Mouse (Mus musculus): Measurements from ENCODE around the gene Sbno2. TPM values are rescaled to one million over a fixed set of nuclear protein-coding genes. Genes with fewer than 3 reads are reported as not detected.
"Not testable (repeated sequence)": the region's sequence is repeated elsewhere in the genome, so short reads cannot be mapped to it uniquely, and the experiment has no call there.

Sbno2 gene
- polyA plus RNA-seq, 1 experiment from 2014 or later = 8.4 TPM

DNA sequence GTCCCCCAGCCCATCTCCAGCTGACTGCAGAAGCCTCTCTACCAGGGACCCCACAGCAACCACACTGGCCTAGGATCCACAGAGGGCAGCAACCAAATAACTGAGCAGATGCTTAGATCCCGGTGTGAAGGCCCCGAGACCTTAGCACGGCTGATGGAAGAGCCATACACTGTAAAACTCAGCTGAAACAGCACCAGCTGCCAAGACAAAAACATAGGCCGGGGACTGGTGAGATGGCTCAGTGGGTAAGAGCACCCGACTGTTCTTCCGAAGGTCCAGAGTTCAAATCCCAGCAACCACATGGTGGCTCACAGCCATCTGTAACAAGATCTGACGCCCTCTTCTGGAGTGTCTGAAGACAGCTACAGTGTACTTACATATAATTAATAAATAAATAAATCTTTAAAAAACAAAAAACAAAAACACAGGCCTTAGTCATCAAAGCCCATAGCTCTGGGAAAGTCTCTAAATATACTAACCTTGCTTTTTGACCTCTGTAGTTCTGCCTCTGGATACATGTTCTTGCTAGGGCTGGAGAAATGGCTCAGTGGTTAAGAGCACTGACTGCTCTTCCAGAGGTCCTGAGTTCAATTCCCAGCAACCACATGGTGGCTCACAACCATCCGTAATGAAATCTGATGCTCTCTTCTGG, 63.8 kb downstream of the Sbno2 start:
- not testable (repeated sequence) for H3K9me3 ChIP-seq (replicated peaks; ENCODE audit: control insufficient read depth, low read length); H3K4me2 ChIP-seq; H3K27ac ChIP-seq (ENCODE audit: low read depth, low read length); H3K27me3 ChIP-seq (ENCODE audit: control insufficient read depth, insufficient read depth, low read length); H3K4me3 ChIP-seq (ENCODE audit: low read depth, low read length); H3K9ac ChIP-seq (ENCODE audit: low read depth, low read length); ATAC-seq (replicated peaks; ENCODE audit: insufficient number of reproducible peaks, low FRiP score, low TSS enrichment)
- WGBS (ENCODE audit: insufficient replicate concordance) = 79% methylated on average over 8 of the region's 8 CpGs
- peaks cover 11% of the 10 kb centered on the region for H3K36me3 ChIP-seq (ENCODE audit: control insufficient read depth, insufficient read depth, low read length)
- H3K4me1 ChIP-seq (ENCODE audit: control insufficient read depth, insufficient read depth, low read length) = peaks cover 14% of the 10 kb centered on the region

DNA sequence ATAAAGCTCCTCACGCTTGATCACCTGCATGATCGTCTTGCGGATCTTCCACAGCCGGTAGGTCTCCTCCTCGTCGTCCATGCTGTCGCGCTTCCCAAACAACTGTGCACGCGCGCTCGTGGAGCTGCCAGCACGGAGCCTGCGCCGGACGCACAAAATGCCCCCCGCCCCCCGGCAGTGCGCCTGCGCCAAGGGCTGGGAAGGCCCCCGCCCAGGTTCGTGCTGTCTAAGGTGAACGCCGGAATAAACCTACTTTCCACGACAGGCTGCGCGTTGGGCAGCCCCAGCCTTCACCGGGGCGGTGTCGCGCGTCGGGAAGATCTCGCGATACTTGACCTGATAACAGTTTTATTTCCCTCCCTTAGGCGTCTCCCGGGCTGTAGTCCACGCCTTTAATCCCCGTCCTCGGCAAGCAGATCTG, 65.8 kb downstream of the Sbno2 start, which contains the start of gene Polr2e:
Gene Polr2e, minus strand, starts transcription at position 237 of the 421 bp plus-strand sequence.
- peak within 1 kb of the TSS; percentile 90 for H3K4me3 ChIP-seq (ENCODE audit: low read depth, low read length)
- peaks cover 22% of the 10 kb centered on the region for H3K36me3 ChIP-seq (ENCODE audit: control insufficient read depth, insufficient read depth, low read length)
- peaks cover 20% of the 10 kb centered on the region for H3K4me1 ChIP-seq (ENCODE audit: control insufficient read depth, insufficient read depth, low read length)
- peak within 1 kb of the TSS; percentile 89 for H3K4me2 ChIP-seq
- under 1% methylated on average over 40 of the region's 40 CpGs for WGBS (ENCODE audit: insufficient replicate concordance)
- no peaks in the 10 kb centered on the region for H3K9me3 ChIP-seq (replicated peaks; ENCODE audit: control insufficient read depth, low read length)
- H3K27me3 ChIP-seq (ENCODE audit: control insufficient read depth, insufficient read depth, low read length) = no peaks in the 10 kb centered on the region
- peak within 1 kb of the TSS; percentile 91 for H3K9ac ChIP-seq (ENCODE audit: low read depth, low read length)
- peak within 1 kb of the TSS; percentile 50 for H3K27ac ChIP-seq (ENCODE audit: low read depth, low read length)
- ATAC-seq (replicated peaks; ENCODE audit: insufficient number of reproducible peaks, low FRiP score, low TSS enrichment) = peak; percentile 94

DNA sequence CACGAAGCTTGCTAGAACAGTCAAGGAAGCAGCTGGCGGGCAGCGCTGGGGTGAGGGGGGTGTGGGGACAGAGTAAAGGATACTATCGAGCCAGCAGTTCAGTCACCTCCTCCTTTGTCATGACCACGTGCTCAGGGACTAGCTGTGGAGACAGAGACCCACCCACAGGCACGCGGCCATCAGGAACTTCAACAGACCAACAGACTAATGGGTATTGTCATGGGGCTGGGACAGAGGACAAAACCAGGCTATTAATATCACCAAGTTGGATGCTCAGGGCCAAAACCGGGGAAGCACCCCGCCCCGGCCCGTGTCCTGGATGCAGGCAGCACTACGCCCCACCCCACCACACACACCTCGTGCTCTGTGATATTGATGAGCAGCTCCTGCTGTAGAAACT, 68.5 kb downstream of the Sbno2 start:
- ATAC-seq (replicated peaks; ENCODE audit: insufficient number of reproducible peaks, low FRiP score, low TSS enrichment) = no peak
- WGBS (ENCODE audit: insufficient replicate concordance) = 88% methylated on average over 13 of the region's 13 CpGs
- Histone ChIP-seq H3K4me3 (ENCODE audit: low read depth, low read length) (no peak overlapping the region), H3K27ac (ENCODE audit: low read depth, low read length) (no peak overlapping the region), H3K9me3 (replicated peaks; ENCODE audit: control insufficient read depth, low read length) (no peaks in the 10 kb centered on the region), H3K4me1 (ENCODE audit: control insufficient read depth, insufficient read depth, low read length) (peaks cover 44% of the 10 kb centered on the region), H3K9ac (ENCODE audit: low read depth, low read length) (no peak overlapping the region), H3K4me2 (no peak overlapping the region), H3K27me3 (ENCODE audit: control insufficient read depth, insufficient read depth, low read length) (no peaks in the 10 kb centered on the region), H3K36me3 (ENCODE audit: control insufficient read depth, insufficient read depth, low read length) (peaks cover 22% of the 10 kb centered on the region)

DNA sequence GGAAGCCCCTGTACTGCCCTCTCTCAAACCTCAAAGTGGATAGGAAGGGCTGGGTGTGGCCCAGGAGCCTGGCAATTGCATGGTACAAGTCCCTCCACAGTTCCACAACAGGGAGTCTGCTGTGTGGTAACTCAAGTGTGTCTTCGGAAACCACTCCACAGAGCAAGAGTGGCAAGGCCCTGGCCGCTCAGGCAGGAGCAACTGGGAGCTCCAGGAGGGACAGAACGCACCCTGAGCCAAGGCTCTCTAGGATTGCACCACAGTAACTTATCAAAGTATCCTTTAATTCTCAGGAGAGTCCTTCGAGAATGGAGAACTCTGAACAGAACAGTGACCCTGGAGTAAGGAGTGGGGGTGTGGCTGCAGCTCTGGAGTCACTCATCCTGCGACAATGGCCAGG, 69.7 kb downstream of the Sbno2 start:
- Histone ChIP-seq H3K27ac (ENCODE audit: low read depth, low read length) (peak overlapping the region; percentile 22; the same call in 1 of the 2 replicates), H3K36me3 (ENCODE audit: control insufficient read depth, insufficient read depth, low read length) (peaks cover 22% of the 10 kb centered on the region), H3K9me3 (replicated peaks; ENCODE audit: control insufficient read depth, low read length) (no peaks in the 10 kb centered on the region), H3K4me3 (ENCODE audit: low read depth, low read length) (no peak overlapping the region), H3K9ac (ENCODE audit: low read depth, low read length) (peak overlapping the region; percentile 39; the same call in 1 of the 2 replicates), H3K4me2 (no peak overlapping the region), H3K4me1 (ENCODE audit: control insufficient read depth, insufficient read depth, low read length) (peaks cover 44% of the 10 kb centered on the region), H3K27me3 (ENCODE audit: control insufficient read depth, insufficient read depth, low read length) (no peaks in the 10 kb centered on the region)
- WGBS (ENCODE audit: insufficient replicate concordance) = 88% methylated on average over 5 of the region's 5 CpGs
- ATAC-seq (replicated peaks; ENCODE audit: insufficient number of reproducible peaks, low FRiP score, low TSS enrichment) = no peak

DNA sequence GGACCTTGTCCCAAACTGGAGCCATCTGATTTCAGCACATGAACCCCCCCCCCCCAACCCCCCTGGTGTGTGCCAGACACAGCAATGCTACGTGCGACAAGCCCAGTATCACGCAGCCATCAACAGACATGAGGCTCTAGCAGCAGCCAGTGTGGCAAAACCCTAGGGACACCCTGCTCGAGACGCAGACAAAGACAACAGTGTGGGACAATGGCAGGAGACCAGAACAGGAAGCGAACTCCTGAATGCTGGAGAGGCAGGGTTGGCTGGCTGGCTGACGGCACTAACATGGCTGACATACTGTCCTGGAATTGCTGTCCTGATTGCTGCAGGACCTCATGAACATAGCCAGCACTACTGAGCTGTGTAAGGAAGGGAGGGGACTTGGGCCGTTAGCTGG, 70.2 kb downstream of the Sbno2 start:
- no peak overlapping the region for H3K4me3 ChIP-seq (ENCODE audit: low read depth, low read length)
- WGBS (ENCODE audit: insufficient replicate concordance) = 77% methylated on average over 8 of the region's 8 CpGs
- H3K9me3 ChIP-seq (replicated peaks; ENCODE audit: control insufficient read depth, low read length) = no peaks in the 10 kb centered on the region
- peak overlapping the region; percentile 39; the same call in 1 of the 2 replicates for H3K9ac ChIP-seq (ENCODE audit: low read depth, low read length)
- no peaks in the 10 kb centered on the region for H3K27me3 ChIP-seq (ENCODE audit: control insufficient read depth, insufficient read depth, low read length)
- peaks cover 44% of the 10 kb centered on the region for H3K4me1 ChIP-seq (ENCODE audit: control insufficient read depth, insufficient read depth, low read length)
- peak overlapping the region; percentile 22 for H3K27ac ChIP-seq (ENCODE audit: low read depth, low read length)
- H3K36me3 ChIP-seq (ENCODE audit: control insufficient read depth, insufficient read depth, low read length) = peaks cover 22% of the 10 kb centered on the region
- no peak for ATAC-seq (replicated peaks; ENCODE audit: insufficient number of reproducible peaks, low FRiP score, low TSS enrichment)
- H3K4me2 ChIP-seq = no peak overlapping the region

DNA sequence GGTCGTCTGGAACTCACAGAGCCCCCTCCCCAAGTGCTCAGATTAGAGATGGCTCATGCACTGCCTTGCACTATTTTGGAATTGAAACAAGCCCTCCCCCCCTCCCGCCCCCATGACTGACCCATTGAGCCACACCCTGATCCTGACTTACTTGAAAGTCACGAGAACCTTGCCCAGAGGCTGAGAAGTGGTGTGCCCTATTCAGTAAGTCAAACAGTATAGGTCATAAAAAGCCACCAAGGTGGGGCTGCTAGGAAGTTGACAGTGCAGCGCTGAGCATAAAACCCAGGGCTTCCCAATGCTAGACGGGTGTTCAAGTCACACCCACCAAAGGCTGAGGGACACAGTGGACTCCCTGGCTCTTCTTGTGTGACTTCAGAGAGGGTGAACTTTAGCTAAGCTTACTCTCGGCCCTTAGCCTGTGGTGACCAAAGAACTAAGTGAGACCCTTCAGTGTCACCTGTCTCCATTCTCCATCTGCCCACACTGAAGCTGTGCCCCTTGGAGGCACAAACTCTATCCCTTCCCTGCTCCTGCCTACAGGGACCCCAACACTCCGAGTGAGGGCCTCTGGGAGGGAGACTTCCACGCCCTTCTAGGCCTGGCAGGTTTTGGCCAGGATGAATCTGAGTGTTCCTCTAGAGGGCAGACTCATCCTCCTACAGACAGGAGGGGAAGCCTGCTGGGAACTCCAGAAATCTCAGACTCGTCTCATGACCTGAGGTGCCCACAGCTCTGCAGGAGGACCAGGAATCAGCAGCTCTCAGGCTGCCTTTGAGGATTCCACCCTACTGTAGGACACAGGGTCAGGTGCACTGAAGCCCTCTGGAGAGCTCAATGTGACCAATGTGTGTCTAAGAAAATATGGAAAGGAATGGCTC, 71.6 kb downstream of the Sbno2 start:
- Histone ChIP-seq H3K4me3 (ENCODE audit: low read depth, low read length) (no peak overlapping the region), H3K27me3 (ENCODE audit: control insufficient read depth, insufficient read depth, low read length) (no peaks in the 10 kb centered on the region), H3K27ac (ENCODE audit: low read depth, low read length) (peak overlapping the region; percentile 51), H3K9ac (ENCODE audit: low read depth, low read length) (peak overlapping the region; percentile 39; the same call in 1 of the 2 replicates), H3K4me2 (peak overlapping the region; percentile 7), H3K4me1 (ENCODE audit: control insufficient read depth, insufficient read depth, low read length) (peaks cover 41% of the 10 kb centered on the region), H3K9me3 (replicated peaks; ENCODE audit: control insufficient read depth, low read length) (no peaks in the 10 kb centered on the region), H3K36me3 (ENCODE audit: control insufficient read depth, insufficient read depth, low read length) (peaks cover 22% of the 10 kb centered on the region)
- 24% methylated on average over 9 of the region's 9 CpGs for WGBS (ENCODE audit: insufficient replicate concordance)
- no peak for ATAC-seq (replicated peaks; ENCODE audit: insufficient number of reproducible peaks, low FRiP score, low TSS enrichment)

DNA sequence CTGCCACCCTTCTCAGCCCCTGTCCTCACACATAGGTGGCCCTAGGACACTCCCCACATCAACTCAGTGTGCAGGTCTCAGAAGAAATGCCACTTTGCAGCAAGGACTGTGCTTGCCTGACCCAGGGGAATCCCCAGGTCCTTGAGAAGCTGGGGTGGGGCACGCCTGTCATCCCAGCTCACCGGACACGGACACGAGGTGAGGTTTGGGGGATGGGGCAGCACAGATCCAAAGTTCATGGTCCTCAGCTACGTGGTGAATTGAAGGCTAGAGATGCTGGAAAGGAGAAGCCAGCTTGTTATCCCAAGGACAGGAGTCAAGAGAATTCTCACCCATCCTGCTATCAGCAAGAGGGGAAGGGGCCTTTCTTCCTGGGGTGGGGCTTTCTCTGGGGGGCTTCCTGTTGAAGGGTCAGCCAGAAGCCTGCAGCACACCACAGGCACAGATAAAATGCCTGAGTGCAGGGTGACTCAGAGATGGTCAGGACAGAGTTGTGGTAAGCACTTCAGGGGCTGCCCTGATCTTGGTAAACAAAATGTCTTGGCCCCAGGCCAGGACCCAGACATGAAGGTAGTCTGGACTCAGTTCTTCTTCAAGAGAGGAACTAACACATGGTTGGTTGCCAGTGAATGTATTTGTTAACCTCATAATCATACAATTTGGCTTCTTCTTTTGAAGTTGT, 72.4 kb downstream of the Sbno2 start:
- no peaks in the 10 kb centered on the region for H3K27me3 ChIP-seq (ENCODE audit: control insufficient read depth, insufficient read depth, low read length)
- peaks cover 32% of the 10 kb centered on the region for H3K4me1 ChIP-seq (ENCODE audit: control insufficient read depth, insufficient read depth, low read length)
- H3K4me3 ChIP-seq (ENCODE audit: low read depth, low read length) = no peak overlapping the region
- no peaks in the 10 kb centered on the region for H3K9me3 ChIP-seq (replicated peaks; ENCODE audit: control insufficient read depth, low read length)
- ATAC-seq (replicated peaks; ENCODE audit: insufficient number of reproducible peaks, low FRiP score, low TSS enrichment) = peak; percentile 67
- 9% methylated on average over 5 of the region's 5 CpGs for WGBS (ENCODE audit: insufficient replicate concordance)
- peak overlapping the region; percentile 7 for H3K4me2 ChIP-seq
- no peak overlapping the region for H3K9ac ChIP-seq (ENCODE audit: low read depth, low read length)
- peak overlapping the region; percentile 51 for H3K27ac ChIP-seq (ENCODE audit: low read depth, low read length)
- peaks cover 20% of the 10 kb centered on the region for H3K36me3 ChIP-seq (ENCODE audit: control insufficient read depth, insufficient read depth, low read length)

DNA sequence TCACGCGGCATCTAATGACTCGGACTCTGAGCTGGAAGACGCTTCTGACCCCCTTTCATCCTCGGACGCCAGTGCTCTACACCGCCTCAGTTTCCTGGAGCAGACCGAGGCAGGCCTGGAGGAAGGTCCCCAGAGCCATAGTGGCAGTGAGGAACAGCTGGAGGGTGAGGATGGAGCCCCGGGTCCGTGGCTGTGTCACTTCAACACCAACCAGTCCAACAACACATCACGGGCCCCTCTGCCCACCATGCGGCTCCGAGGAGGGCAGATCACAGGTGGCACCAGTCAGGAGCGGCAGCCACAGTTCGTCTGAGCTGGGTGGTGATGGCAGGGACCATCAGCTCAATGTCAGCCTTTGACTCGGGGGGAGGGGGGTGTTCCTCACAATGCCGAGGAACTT, 74.6 kb downstream of the Sbno2 start:
- no peaks in the 10 kb centered on the region for H3K9me3 ChIP-seq (replicated peaks; ENCODE audit: control insufficient read depth, low read length)
- H3K36me3 ChIP-seq (ENCODE audit: control insufficient read depth, insufficient read depth, low read length) = peaks cover 5% of the 10 kb centered on the region
- peaks cover 30% of the 10 kb centered on the region for H3K4me1 ChIP-seq (ENCODE audit: control insufficient read depth, insufficient read depth, low read length)
- H3K27ac ChIP-seq (ENCODE audit: low read depth, low read length) = no peak overlapping the region
- no peak overlapping the region for H3K4me2 ChIP-seq
- 81% methylated on average over 17 of the region's 17 CpGs for WGBS (ENCODE audit: insufficient replicate concordance)
- ATAC-seq (replicated peaks; ENCODE audit: insufficient number of reproducible peaks, low FRiP score, low TSS enrichment) = no peak
- no peaks in the 10 kb centered on the region for H3K27me3 ChIP-seq (ENCODE audit: control insufficient read depth, insufficient read depth, low read length)
- H3K9ac ChIP-seq (ENCODE audit: low read depth, low read length) = no peak overlapping the region
- no peak overlapping the region for H3K4me3 ChIP-seq (ENCODE audit: low read depth, low read length)
